Mouse (Mus musculus) hindbrain, embryonic 11.5 days (tissue): ENCODE data around the gene Ephx1. TPM values are rescaled to one million over a fixed set of nuclear protein-coding genes. Genes with fewer than 3 reads are reported as not detected.
A peak's percentile ranks its signal among the peaks of the same experiment; 100 is the strongest.

Experiments used
- ATAC-seq: fragments of 200-750 bp; cut with Nextera tagmentation; 2 replicates; pipeline ENCODE4 v1.8.0; 2017; ENCODE audit warnings: mild to moderate bottlenecking, moderate TSS enrichment, moderate library complexity; ENCODE audit not compliant: low FRiP score
- DNase-seq: peaks from one replicate; pipeline ENCODE4 v3.0.0-alpha.2; 2015; ENCODE audit warnings: low spot score
- H3K27ac ChIP-seq: fragments of 300-500 bp; sonication (generic); 2 replicates; pipeline ENCODE4 v1.5.1; 2014; ENCODE audit warnings: mild to moderate bottlenecking, low read depth, low read length
- H3K27me3 ChIP-seq: fragments of 300-500 bp; sonication (generic); 2 replicates; pipeline ENCODE4 v1.6.1; 2014; ENCODE audit warnings: mild to moderate bottlenecking, low read length, moderate library complexity, mixed read lengths; ENCODE audit not compliant: control insufficient read depth, insufficient read depth
- H3K36me3 ChIP-seq: fragments of 300-500 bp; sonication (generic); 2 replicates; pipeline ENCODE4 v1.6.1; 2014; ENCODE audit warnings: mild to moderate bottlenecking, low read length, moderate library complexity, mixed read lengths; ENCODE audit not compliant: control insufficient read depth, insufficient read depth
- H3K4me1 ChIP-seq: fragments of 300-500 bp; sonication (generic); replicated peaks from 2 replicates; pipeline ENCODE4 v1.6.1; 2014; ENCODE audit warnings: low read length, mixed read lengths; ENCODE audit not compliant: control insufficient read depth, insufficient read depth
- H3K4me2 ChIP-seq: fragments of 300-500 bp; sonication (generic); replicated peaks from 2 replicates; pipeline ENCODE4 v1.6.1; 2014; ENCODE audit warnings: mild to moderate bottlenecking, low read depth, low read length
- H3K4me3 ChIP-seq: fragments of 300-500 bp; sonication (generic); 2 replicates; pipeline ENCODE4 v1.5.1; 2014; ENCODE audit warnings: low read depth, low read length
- H3K9ac ChIP-seq: fragments of 300-500 bp; sonication (generic); 2 replicates; pipeline ENCODE4 v1.6.1; 2014; ENCODE audit warnings: low read depth, low read length
- H3K9me3 ChIP-seq: fragments of 300-500 bp; sonication (generic); 2 replicates; pipeline ENCODE4 v1.6.1; 2016; ENCODE audit warnings: low read length; ENCODE audit not compliant: control insufficient read depth
- WGBS: fragments of 180-500 bp; shearing (Covaris S2); extraction: QIAGEN DNeasy Blood & Tissue Kit; methylation state at CpG from one replicate; pipeline ENCODE4 v1.1.7; 2014; 5-methylcytosine and 5-hydroxymethylcytosine counted together
- polyA plus RNA-seq: library from polyadenylated mRNA; unstranded; fragments of >200 nt; fragmentation: Nextera tagmentation; extraction: Ambion mirVana; gene quantifications from 2 replicates; pipeline ENCODE4 v1.2.1, GENCODE M21; 2014

Ephx1 gene
- polyA plus RNA-seq, 1 experiment from 2014 or later = 1.5 TPM

GRCm38 (mm10) chr1:180974126-180974746 is 46.5 kb downstream of the Ephx1 start:
- peak; percentile 63 for ATAC-seq
- no peaks in the 10 kb centered on the region for H3K4me1 ChIP-seq
- H3K4me3 ChIP-seq = no peak overlapping the region
- H3K27ac ChIP-seq = no peak overlapping the region
- WGBS = 64% methylated on average over 14 of the region's 14 CpGs
- H3K36me3 ChIP-seq = no peaks in the 10 kb centered on the region
- no peaks in the 10 kb centered on the region for H3K9me3 ChIP-seq
- no peak overlapping the region for H3K9ac ChIP-seq
- no peak overlapping the region for H3K4me2 ChIP-seq
- peak; percentile 72 for DNase-seq
- H3K27me3 ChIP-seq = no peaks in the 10 kb centered on the region

GRCm38 (mm10) chr1:180972941-180973340 is 47.8 kb downstream of the Ephx1 start:
- no peak overlapping the region for H3K9ac ChIP-seq
- H3K4me2 ChIP-seq = no peak overlapping the region
- H3K9me3 ChIP-seq = no peaks in the 10 kb centered on the region
- no peak overlapping the region for H3K4me3 ChIP-seq
- H3K4me1 ChIP-seq = no peaks in the 10 kb centered on the region
- DNase-seq (no peak), ATAC-seq (no peak)
- no peaks in the 10 kb centered on the region for H3K27me3 ChIP-seq
- WGBS = 61% methylated on average over 9 of the region's 11 CpGs
- no peaks in the 10 kb centered on the region for H3K36me3 ChIP-seq
- H3K27ac ChIP-seq = no peak overlapping the region

GRCm38 (mm10) chr1:180967261-180967660 is 53.4 kb downstream of the Ephx1 start:
- Histone ChIP-seq H3K27ac (no peak overlapping the region), H3K9ac (no peak overlapping the region), H3K27me3 (no peaks in the 10 kb centered on the region), H3K4me3 (no peak overlapping the region), H3K4me1 (no peaks in the 10 kb centered on the region), H3K36me3 (no peaks in the 10 kb centered on the region), H3K4me2 (no peak overlapping the region), H3K9me3 (no peaks in the 10 kb centered on the region)
- WGBS = 86% methylated on average over 7 of the region's 7 CpGs
- no peak for ATAC-seq
- DNase-seq = no peak

- H3K9me3 ChIP-seq = no peaks in the 10 kb centered on the region
- no peaks in the 10 kb centered on the region for H3K27me3 ChIP-seq
- H3K27ac ChIP-seq = no peak overlapping the region
- H3K4me2 ChIP-seq = no peak overlapping the region
- WGBS = 56% methylated on average over 3 of the region's 3 CpGs
- H3K36me3 ChIP-seq = no peaks in the 10 kb centered on the region
- H3K9ac ChIP-seq = no peak overlapping the region
- no peak for DNase-seq
- H3K4me3 ChIP-seq = no peak overlapping the region
- H3K4me1 ChIP-seq = no peaks in the 10 kb centered on the region
- ATAC-seq = no peak
Measured at GRCm38 (mm10) chr1:180966542-180966941, 54.2 kb downstream of the Ephx1 start.

GRCm38 (mm10) chr1:180965786-180966185 is 54.9 kb downstream of the Ephx1 start:
- H3K4me3 ChIP-seq = no peak overlapping the region
- ATAC-seq (no peak), DNase-seq (no peak)
- H3K4me1 ChIP-seq = no peaks in the 10 kb centered on the region
- H3K4me2 ChIP-seq = no peak overlapping the region
- no peaks in the 10 kb centered on the region for H3K36me3 ChIP-seq
- 91% methylated on average over 3 of the region's 3 CpGs for WGBS
- H3K9ac ChIP-seq = no peak overlapping the region
- no peaks in the 10 kb centered on the region for H3K9me3 ChIP-seq
- H3K27ac ChIP-seq = no peak overlapping the region
- no peaks in the 10 kb centered on the region for H3K27me3 ChIP-seq

- Histone ChIP-seq H3K9ac (no peak overlapping the region), H3K9me3 (no peaks in the 10 kb centered on the region), H3K27ac (no peak overlapping the region), H3K27me3 (no peaks in the 10 kb centered on the region), H3K36me3 (no peaks in the 10 kb centered on the region), H3K4me1 (no peaks in the 10 kb centered on the region), H3K4me3 (no peak overlapping the region), H3K4me2 (no peak overlapping the region)
- ATAC-seq (no peak), DNase-seq (no peak)
- WGBS = 66% methylated on average over 3 of the region's 3 CpGs
Measured at GRCm38 (mm10) chr1:180958797-180959196, 61.9 kb downstream of the Ephx1 start.

GRCm38 (mm10) chr1:180957989-180958388 is 62.7 kb downstream of the Ephx1 start:
- H3K4me1 ChIP-seq = no peaks in the 10 kb centered on the region
- no peak overlapping the region for H3K4me3 ChIP-seq
- H3K27me3 ChIP-seq = no peaks in the 10 kb centered on the region
- no peak overlapping the region for H3K4me2 ChIP-seq
- no peak for DNase-seq
- H3K9ac ChIP-seq = no peak overlapping the region
- ATAC-seq = no peak
- H3K27ac ChIP-seq = no peak overlapping the region
- H3K36me3 ChIP-seq = no peaks in the 10 kb centered on the region
- 96% methylated on average over 3 of the region's 3 CpGs for WGBS
- no peaks in the 10 kb centered on the region for H3K9me3 ChIP-seq

GRCm38 (mm10) chr1:180956973-180957381 is 63.7 kb downstream of the Ephx1 start:
- H3K36me3 ChIP-seq = no peaks in the 10 kb centered on the region
- H3K9me3 ChIP-seq = no peaks in the 10 kb centered on the region
- ATAC-seq (no peak), DNase-seq (no peak)
- H3K4me1 ChIP-seq = no peaks in the 10 kb centered on the region
- H3K27ac ChIP-seq = no peak overlapping the region
- no peak overlapping the region for H3K4me2 ChIP-seq
- H3K27me3 ChIP-seq = no peaks in the 10 kb centered on the region
- WGBS = 80% methylated on average over 8 of the region's 8 CpGs
- no peak overlapping the region for H3K9ac ChIP-seq
- no peak overlapping the region for H3K4me3 ChIP-seq

- Histone ChIP-seq H3K4me2 (no peak overlapping the region), H3K27me3 (no peaks in the 10 kb centered on the region), H3K27ac (no peak overlapping the region), H3K4me1 (no peaks in the 10 kb centered on the region), H3K4me3 (no peak overlapping the region), H3K9me3 (no peaks in the 10 kb centered on the region), H3K36me3 (no peaks in the 10 kb centered on the region), H3K9ac (no peak overlapping the region)
- DNase-seq (no peak), ATAC-seq (no peak)
- WGBS = 86% methylated on average over 8 of the region's 8 CpGs
Measured at GRCm38 (mm10) chr1:180956401-180956800, 64.3 kb downstream of the Ephx1 start.
